Mouse (Mus musculus): ENCODE measurements at regions not wholly inside any gene's neighbourhood (a gene's known extent, or its start where the extent isn't known, plus 50 kb on each side); places are given as distances from the start of the nearest gene placed in this dataset.
"Not testable (repeated sequence)": the region's sequence is repeated elsewhere in the genome, so short reads cannot be mapped to it uniquely, and the experiment has no call there.

- Histone ChIP-seq H3K36me3 (no peaks in the 10 kb centered on the region), H3K27me3 (no peaks in the 10 kb centered on the region), H3K4me1 (no peaks in the 10 kb centered on the region), H3K27ac (replicated peaks) (no peak overlapping the region), H3K4me3 (replicated peaks) (no peak overlapping the region), H3K9ac (no peak overlapping the region), H3K9me3 (replicated peaks) (no peaks in the 10 kb centered on the region), H3K4me2 (replicated peaks) (no peak overlapping the region)
- no peak for ATAC-seq (ENCODE audit: insufficient number of reproducible peaks, low FRiP score, low TSS enrichment, low read depth)
These were observed 169.2 kb upstream of the Hddc2 start for GRCm38 (mm10) chr10:31143856-31144488.

- no peak overlapping the region for H3K9ac ChIP-seq
- H3K4me3 ChIP-seq (replicated peaks) = no peak overlapping the region
- no peaks in the 10 kb centered on the region for H3K4me1 ChIP-seq
- no peaks in the 10 kb centered on the region for H3K27me3 ChIP-seq
- no peak overlapping the region for H3K27ac ChIP-seq (replicated peaks)
- H3K4me2 ChIP-seq (replicated peaks) = no peak overlapping the region
- 58% methylated on average over 3 of the region's 3 CpGs for WGBS
- H3K36me3 ChIP-seq = no peaks in the 10 kb centered on the region
- ATAC-seq (ENCODE audit: insufficient number of reproducible peaks, low FRiP score, low TSS enrichment, low read depth) = no peak
- H3K9me3 ChIP-seq (replicated peaks) = no peaks in the 10 kb centered on the region
These were observed 168.7 kb upstream of the Hddc2 start for GRCm38 (mm10) chr10:31144489-31144872.

GRCm38 (mm10) chr10:31173169-31173686 lies 140.0 kb upstream of the Hddc2 start:
- H3K9me3 ChIP-seq (replicated peaks) = no peaks in the 10 kb centered on the region
- H3K27ac ChIP-seq (replicated peaks) = no peak overlapping the region
- no peak overlapping the region for H3K4me2 ChIP-seq (replicated peaks)
- WGBS = 30% methylated on average over 15 of the region's 15 CpGs
- no peaks in the 10 kb centered on the region for H3K27me3 ChIP-seq
- peaks cover 9% of the 10 kb centered on the region for H3K4me1 ChIP-seq
- peak; percentile 72; the same call in 1 of the 2 replicates for ATAC-seq (ENCODE audit: insufficient number of reproducible peaks, low FRiP score, low TSS enrichment, low read depth)
- H3K36me3 ChIP-seq = no peaks in the 10 kb centered on the region
- no peak overlapping the region for H3K9ac ChIP-seq
- no peak overlapping the region for H3K4me3 ChIP-seq (replicated peaks)

DNA sequence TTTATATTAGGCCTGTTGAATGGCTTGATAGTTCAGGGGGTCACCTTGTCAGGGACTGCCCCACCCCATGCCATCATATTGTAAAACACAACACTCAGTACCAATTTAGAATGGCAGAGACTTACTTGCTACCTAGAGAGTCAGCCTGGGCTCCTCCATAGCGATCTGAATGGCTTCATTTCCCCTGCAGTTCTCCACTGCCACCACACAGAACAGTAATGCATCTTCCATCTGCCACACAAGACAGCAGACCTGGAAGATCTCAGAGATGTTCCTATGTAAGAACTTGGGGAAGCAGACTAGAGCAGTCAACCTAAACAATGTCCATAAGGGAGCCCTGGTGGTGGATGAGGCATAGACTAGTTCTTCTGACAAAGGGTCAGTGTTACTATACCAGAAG lies 123.6 kb upstream of the Hddc2 start:
- H3K4me3 ChIP-seq (replicated peaks) = no peak overlapping the region
- H3K9me3 ChIP-seq (replicated peaks) = no peaks in the 10 kb centered on the region
- H3K27ac ChIP-seq (replicated peaks) = no peak overlapping the region
- no peak for ATAC-seq (ENCODE audit: insufficient number of reproducible peaks, low FRiP score, low TSS enrichment, low read depth)
- no peaks in the 10 kb centered on the region for H3K27me3 ChIP-seq
- WGBS = 57% methylated on average over 1 of the region's 1 CpGs
- no peak overlapping the region for H3K9ac ChIP-seq
- H3K4me1 ChIP-seq = no peaks in the 10 kb centered on the region
- H3K36me3 ChIP-seq = no peaks in the 10 kb centered on the region
- H3K4me2 ChIP-seq (replicated peaks) = no peak overlapping the region

- ATAC-seq (ENCODE audit: insufficient number of reproducible peaks, low FRiP score, low TSS enrichment, low read depth); H3K27ac ChIP-seq (replicated peaks); H3K9ac ChIP-seq; H3K4me2 ChIP-seq (replicated peaks); H3K27me3 ChIP-seq; H3K4me3 ChIP-seq (replicated peaks); H3K36me3 ChIP-seq; H3K4me1 ChIP-seq; H3K9me3 ChIP-seq (replicated peaks): not testable (repeated sequence)
- 90% methylated on average over 8 of the region's 8 CpGs for WGBS
These were observed 101.0 kb upstream of the Hddc2 start for GRCm38 (mm10) chr10:31212164-31212563.

DNA sequence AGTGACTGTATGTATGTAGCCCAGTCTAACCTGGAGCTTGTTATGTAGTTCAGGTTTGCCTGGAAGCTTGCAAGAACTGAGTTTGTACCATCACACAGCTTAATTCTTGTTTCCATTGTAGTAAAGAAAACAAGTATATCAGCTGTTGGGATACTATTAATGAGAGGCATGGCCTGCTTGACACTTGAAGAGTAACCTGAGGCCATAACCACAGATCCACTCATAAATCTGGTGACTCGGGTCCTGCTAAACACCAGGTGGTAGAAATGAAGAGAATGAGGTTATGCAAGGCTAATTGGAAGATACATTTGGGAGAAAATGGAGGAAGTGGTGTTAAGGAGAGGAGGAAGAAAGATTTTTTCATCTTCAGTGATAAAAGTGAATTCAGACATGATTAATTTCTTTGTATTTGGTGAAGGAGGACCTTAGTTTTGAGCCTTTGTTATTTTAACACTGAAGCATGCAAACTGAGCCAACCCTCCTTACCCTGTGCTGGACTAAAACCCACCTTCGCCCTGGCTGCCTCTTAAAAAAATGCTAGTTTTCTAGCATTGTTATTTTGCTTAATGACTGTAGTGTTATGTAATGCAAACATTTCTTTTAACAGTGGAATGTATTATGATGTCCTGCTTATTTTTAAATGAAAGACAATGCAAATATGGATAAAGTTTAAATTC lies 100.3 kb upstream of the Hddc2 start:
- 68% methylated on average over 2 of the region's 2 CpGs for WGBS
- no peak for ATAC-seq (ENCODE audit: insufficient number of reproducible peaks, low FRiP score, low TSS enrichment, low read depth)
- no peaks in the 10 kb centered on the region for H3K27me3 ChIP-seq

GRCm38 (mm10) chr10:31221902-31222301 lies 91.3 kb upstream of the Hddc2 start:
- no peak for ATAC-seq (ENCODE audit: insufficient number of reproducible peaks, low FRiP score, low TSS enrichment, low read depth)
- no peak overlapping the region for H3K4me3 ChIP-seq (replicated peaks)
- H3K27me3 ChIP-seq = no peaks in the 10 kb centered on the region
- H3K9me3 ChIP-seq (replicated peaks) = no peaks in the 10 kb centered on the region
- H3K9ac ChIP-seq = no peak overlapping the region
- no peak overlapping the region for H3K27ac ChIP-seq (replicated peaks)
- H3K4me1 ChIP-seq = no peaks in the 10 kb centered on the region
- H3K4me2 ChIP-seq (replicated peaks) = no peak overlapping the region
- no peaks in the 10 kb centered on the region for H3K36me3 ChIP-seq
- 19% methylated on average over 1 of the region's 1 CpGs for WGBS

More for the DNA sequence above, 100.3 kb upstream of the Hddc2 start:
- no peaks in the 10 kb centered on the region for H3K36me3 ChIP-seq
- H3K4me2 ChIP-seq (replicated peaks) = no peak overlapping the region
- H3K4me3 ChIP-seq (replicated peaks) = no peak overlapping the region
- H3K9me3 ChIP-seq (replicated peaks) = no peaks in the 10 kb centered on the region
- no peaks in the 10 kb centered on the region for H3K4me1 ChIP-seq
- H3K27ac ChIP-seq (replicated peaks) = no peak overlapping the region
- no peak overlapping the region for H3K9ac ChIP-seq

GRCm38 (mm10) chr10:31229078-31229477 lies 84.1 kb upstream of the Hddc2 start:
- no peak for ATAC-seq (ENCODE audit: insufficient number of reproducible peaks, low FRiP score, low TSS enrichment, low read depth)
- Histone ChIP-seq H3K4me3 (replicated peaks) (no peak overlapping the region), H3K36me3 (no peaks in the 10 kb centered on the region), H3K4me1 (no peaks in the 10 kb centered on the region), H3K27me3 (no peaks in the 10 kb centered on the region), H3K9me3 (replicated peaks) (no peaks in the 10 kb centered on the region), H3K27ac (replicated peaks) (no peak overlapping the region), H3K4me2 (replicated peaks) (no peak overlapping the region), H3K9ac (no peak overlapping the region)
- WGBS = 83% methylated on average over 3 of the region's 3 CpGs

GRCm38 (mm10) chr10:31242442-31242966 lies 70.7 kb upstream of the Hddc2 start:
- WGBS = 77% methylated on average over 3 of the region's 3 CpGs
- Histone ChIP-seq H3K27me3 (no peaks in the 10 kb centered on the region), H3K4me3 (replicated peaks) (no peak overlapping the region), H3K36me3 (no peaks in the 10 kb centered on the region), H3K4me1 (no peaks in the 10 kb centered on the region), H3K4me2 (replicated peaks) (no peak overlapping the region), H3K27ac (replicated peaks) (no peak overlapping the region), H3K9ac (no peak overlapping the region), H3K9me3 (replicated peaks) (no peaks in the 10 kb centered on the region)
- ATAC-seq (ENCODE audit: insufficient number of reproducible peaks, low FRiP score, low TSS enrichment, low read depth) = no peak

DNA sequence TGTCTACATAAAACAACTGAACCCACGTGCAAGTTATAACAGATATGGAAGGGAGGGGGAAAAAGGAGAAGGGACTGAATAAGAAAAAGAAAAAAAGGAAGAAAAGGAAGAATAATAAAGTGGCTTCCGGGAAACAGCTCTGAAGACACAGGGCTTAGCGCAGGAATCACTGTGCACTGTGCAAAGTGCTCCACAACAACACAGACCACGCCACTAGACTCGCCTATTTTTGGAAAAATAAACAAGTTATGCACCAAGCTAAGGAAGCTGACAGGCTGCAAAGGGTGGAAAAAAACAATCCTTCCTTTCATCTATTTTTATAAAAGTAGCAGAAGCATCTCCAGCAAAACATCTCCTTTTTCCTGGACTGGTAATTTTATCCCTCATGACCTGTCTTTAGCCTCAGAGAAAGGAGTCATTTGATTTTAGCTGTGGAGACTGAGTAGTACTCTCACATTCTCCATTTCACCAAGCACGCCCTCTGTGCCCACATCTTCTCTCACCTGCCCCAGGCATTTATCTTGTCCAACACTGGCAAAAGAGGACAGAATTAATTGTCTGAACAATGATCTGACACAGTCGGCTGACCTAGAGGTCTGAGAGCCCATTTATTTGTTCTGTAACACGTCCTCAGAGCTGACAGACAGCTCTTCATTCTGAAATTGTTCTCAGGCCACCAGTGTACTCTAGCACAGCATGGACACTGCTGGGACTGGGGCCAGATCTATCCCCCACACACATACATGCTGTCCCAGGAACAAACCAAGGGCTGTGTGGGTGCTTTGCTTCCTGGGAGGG lies 60.4 kb upstream of the Hddc2 start:
- Histone ChIP-seq H3K27me3 (no peaks in the 10 kb centered on the region), H3K27ac (replicated peaks) (no peak overlapping the region), H3K9ac (no peak overlapping the region), H3K36me3 (no peaks in the 10 kb centered on the region), H3K4me1 (no peaks in the 10 kb centered on the region), H3K4me3 (replicated peaks) (no peak overlapping the region), H3K9me3 (replicated peaks) (no peaks in the 10 kb centered on the region), H3K4me2 (replicated peaks) (no peak overlapping the region)
- 50% methylated on average over 8 of the region's 8 CpGs for WGBS
- ATAC-seq (ENCODE audit: insufficient number of reproducible peaks, low FRiP score, low TSS enrichment, low read depth) = no peak

GRCm38 (mm10) chr10:31256934-31257333 lies 56.2 kb upstream of the Hddc2 start:
- no peak for ATAC-seq (ENCODE audit: insufficient number of reproducible peaks, low FRiP score, low TSS enrichment, low read depth)
- Histone ChIP-seq H3K4me2 (replicated peaks) (no peak overlapping the region), H3K9me3 (replicated peaks) (no peaks in the 10 kb centered on the region), H3K4me3 (replicated peaks) (no peak overlapping the region), H3K9ac (no peak overlapping the region), H3K36me3 (no peaks in the 10 kb centered on the region), H3K4me1 (no peaks in the 10 kb centered on the region), H3K27ac (replicated peaks) (no peak overlapping the region), H3K27me3 (no peaks in the 10 kb centered on the region)
- WGBS = 59% methylated on average over 1 of the region's 1 CpGs

Data from embryonic facial prominence, embryonic 15.5 days (tissue).